Mouse (Mus musculus) gonadal fat pad, adult 2 months (tissue): ENCODE measurements at regions not wholly inside any gene's neighbourhood (a gene's known extent, or its start where the extent isn't known, plus 50 kb on each side); places are given as distances from the start of the nearest gene placed in this dataset.

ENCODE experiments used
- DNase-seq: peaks from one replicate; pipeline ENCODE4 v3.0.0-alpha.2; 2012; ENCODE audit warnings: low read depth

DNA sequence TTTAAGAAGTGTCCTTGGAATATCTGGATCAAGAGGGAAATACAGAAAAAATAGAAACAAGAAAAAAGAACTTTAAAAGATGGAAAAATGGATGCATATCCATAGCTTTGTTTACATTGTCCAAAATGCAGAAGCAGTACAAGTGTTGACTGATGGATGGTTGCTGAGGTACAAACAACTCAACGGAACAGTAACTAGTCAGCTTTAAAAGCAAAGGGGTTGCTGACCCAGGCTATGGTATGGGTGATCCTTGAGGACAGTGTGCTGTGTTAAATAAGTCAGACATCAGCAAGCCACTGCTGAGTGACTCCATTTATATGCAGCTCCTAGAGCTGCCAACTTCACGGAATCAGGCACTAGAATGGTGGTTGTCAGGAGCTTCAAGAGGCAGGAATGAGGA lies 338.9 kb upstream of the Tmc3 start:
- no peak for DNase-seq

DNA sequence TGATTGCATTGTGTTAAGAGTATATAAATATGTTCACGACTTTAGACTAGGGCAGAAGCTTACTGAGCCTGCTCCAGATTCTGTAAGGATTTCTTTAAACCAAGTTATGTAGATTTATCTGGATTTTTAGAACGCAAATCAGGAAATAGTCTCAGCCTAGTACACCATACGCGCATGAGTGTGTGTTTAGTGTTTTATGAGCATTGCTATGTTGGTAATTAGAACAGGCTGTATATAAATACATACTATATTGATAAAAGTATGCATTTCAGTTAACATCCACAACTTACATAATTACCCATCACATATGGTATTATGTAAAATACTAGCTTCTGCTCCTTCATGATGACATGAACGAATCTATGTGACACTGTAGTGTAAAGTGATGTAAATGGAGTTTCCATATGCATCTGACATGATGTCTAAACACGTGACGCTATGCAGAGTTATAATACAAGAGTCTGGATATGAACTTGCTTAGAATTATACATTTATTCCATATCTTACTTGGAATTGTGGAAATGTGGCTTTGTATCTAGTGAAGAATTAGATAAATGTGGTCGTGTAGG lies 332.6 kb upstream of the Tmc3 start:
- DNase-seq, result no peak

DNA sequence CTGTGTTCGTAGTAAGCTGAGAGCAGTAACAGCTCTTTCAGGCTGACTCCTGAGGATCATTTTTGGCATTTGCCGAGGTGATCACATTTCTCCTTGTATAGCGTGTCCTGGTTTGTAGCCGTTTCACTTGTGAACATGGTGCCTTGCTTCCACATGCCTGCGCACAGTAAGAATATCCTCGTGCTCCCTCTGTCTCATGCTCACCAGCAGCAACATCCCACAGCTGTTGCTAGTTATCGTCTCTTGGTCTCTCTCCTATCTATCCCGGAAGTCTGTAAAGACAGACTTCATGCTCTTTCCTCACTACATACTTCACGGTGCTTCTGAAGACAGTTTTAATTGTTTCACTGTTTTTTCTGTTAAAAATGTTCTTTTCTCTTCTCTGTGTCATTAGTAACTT lies 331.7 kb upstream of the Tmc3 start:
- DNase-seq, result no peak

- no peak for DNase-seq
Observed at GRCm38 (mm10) chr7:83253432-83253831, 331.3 kb upstream of the Tmc3 start.

- DNase-seq, result no peak
Observed at GRCm38 (mm10) chr7:83254411-83254810, 330.3 kb upstream of the Tmc3 start.

DNA sequence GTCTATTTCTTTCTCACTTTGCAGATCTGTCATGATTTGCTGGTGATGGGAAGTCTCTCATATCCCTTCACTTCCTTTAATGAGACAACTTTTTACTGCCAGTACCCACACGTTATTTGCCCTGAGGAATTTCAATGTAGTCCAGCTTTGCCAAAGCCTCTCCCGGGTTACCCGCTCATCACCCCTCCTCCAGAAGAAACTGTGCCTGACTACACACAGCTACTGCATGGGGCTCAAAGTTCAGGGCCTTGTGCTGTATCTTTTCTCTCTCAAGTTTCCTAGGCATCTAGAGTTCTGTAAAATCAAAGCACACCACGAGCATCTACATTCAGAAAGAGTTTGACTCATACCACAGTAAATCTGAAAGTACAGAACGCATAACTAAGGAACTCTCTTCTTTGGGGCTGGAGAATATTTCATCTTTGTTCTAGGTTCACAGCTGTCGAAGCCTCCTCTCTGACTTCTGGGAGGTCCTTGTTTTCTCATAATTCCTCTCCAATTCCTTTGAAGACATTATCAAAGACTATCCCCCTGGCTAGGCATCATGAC lies 328.4 kb upstream of the Tmc3 start:
- no peak for DNase-seq

DNA sequence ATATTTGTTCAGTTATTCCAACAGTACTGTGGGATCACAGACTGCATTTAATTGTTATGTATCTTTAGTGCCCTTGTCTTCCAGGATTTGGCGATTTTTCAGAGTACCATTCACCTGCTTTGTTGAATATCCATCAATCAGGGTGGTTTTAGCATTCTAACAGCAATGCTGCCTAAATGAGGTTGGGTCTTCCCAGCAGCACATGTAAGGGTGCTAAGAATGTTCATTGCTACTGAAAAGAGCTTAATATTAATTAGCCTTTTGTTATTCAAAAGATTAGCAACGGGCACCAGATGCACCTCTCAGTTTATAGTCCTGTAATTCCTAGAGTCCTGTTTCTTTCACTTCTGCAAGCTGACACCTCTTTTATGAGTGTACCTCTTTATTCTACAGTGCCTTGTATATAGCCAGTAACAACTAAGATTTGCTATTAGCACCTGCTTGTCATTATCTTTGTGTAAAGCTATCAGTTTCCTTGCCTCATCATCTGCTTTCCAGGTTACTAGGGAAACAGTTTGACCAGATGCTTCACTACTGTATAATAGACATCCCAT lies 326.3 kb upstream of the Tmc3 start:
- no peak for DNase-seq

GRCm38 (mm10) chr7:83261489-83261888 lies 323.2 kb upstream of the Tmc3 start:
- no peak for DNase-seq

- DNase-seq, result no peak
Observed at GRCm38 (mm10) chr7:83289915-83290773, 294.6 kb upstream of the Tmc3 start.

DNA sequence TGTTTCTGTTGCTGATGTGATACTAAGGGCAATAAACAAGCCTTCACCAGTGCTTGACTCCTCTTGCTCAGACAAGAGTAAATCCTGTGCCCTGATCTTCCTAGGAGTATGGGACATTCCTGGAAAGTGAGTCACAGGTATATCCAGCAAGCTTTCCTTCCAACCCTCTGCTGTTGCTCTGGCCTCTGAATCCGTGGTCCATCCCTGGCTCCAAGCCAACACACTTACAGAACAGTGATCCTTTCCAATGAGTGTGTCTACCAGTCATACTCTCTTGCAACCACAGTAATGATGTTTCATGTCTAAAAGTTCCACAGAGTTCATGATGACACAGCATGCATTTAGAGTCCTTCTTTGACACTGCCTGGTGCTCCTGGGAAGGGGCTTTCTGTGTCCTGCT lies 277.6 kb upstream of the Tmc3 start:
- DNase-seq, result no peak

- no peak for DNase-seq
Observed at GRCm38 (mm10) chr7:83312172-83312571, 272.6 kb upstream of the Tmc3 start.

DNA sequence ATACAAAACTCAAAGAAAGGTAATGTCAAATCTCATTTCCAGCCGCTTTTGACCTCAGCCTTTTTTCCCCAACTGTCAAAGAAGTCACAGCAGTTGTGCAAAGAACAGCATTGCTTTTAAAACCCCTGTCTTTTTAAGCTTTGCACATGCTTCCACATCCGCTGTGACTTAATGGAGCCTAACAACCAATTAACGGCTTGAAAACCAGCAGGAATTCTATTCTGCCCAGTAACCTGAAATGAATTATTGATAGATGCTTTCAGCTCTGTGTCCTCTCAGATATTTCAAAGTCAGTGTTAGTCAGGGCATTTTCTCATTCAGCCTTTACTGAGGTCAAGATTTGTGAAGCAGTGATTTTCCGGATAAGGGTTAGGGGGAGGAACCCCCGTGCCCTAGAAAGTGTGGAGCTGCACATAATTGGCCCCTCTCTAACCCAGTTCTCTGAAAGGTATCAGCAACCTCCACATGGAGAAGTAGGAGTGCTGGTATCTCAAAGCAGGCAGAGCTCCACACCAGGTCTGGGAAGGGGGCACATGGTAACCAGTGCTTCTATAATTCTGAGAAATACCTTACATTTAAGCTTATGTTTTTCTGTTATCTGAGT lies 254.8 kb upstream of the Tmc3 start:
- no peak for DNase-seq

DNA sequence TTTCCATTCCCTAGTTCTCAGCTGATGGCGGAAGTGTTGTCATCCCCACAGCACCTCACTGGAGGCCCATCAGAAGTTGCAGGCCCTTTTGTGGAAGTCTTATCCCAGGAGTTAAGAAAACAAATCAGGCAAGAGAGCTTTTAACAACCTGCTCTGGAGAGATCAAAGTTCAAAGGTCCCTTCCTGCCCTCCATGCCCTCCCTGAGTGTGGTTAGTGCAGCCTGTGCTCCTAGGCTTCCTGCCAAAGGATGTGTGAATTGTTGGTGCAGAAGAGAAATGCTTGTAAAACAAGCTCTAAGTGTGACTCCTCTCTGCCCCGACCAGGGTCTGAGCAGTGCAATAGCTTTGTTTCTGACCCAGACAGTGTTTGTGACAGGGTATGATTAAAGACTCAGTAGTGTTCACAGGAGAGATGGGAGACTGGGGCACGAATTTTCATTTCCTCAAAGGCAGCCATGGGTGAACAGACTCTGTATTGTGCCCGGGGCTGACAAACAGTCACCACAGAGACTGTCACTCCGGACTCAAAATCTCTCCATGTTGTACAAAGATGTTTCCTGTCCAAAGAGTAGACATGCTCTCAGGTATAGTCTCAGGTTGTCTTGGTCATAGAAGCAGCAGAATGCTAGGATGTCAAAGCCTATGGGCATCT lies 237.5 kb upstream of the Tmc3 start:
- DNase-seq, result no peak

- DNase-seq, result no peak
Observed at GRCm38 (mm10) chr7:83369191-83369590, 215.5 kb upstream of the Tmc3 start.

GRCm38 (mm10) chr7:83369605-83370004 lies 215.1 kb upstream of the Tmc3 start:
- DNase-seq, result no peak

GRCm38 (mm10) chr7:83376826-83377225 lies 207.9 kb upstream of the Tmc3 start:
- no peak for DNase-seq

GRCm38 (mm10) chr7:83381381-83382181 lies 203.1 kb upstream of the Tmc3 start:
- no peak for DNase-seq

- DNase-seq, result no peak
Observed at GRCm38 (mm10) chr7:83382803-83383363, 201.8 kb upstream of the Tmc3 start.

DNA sequence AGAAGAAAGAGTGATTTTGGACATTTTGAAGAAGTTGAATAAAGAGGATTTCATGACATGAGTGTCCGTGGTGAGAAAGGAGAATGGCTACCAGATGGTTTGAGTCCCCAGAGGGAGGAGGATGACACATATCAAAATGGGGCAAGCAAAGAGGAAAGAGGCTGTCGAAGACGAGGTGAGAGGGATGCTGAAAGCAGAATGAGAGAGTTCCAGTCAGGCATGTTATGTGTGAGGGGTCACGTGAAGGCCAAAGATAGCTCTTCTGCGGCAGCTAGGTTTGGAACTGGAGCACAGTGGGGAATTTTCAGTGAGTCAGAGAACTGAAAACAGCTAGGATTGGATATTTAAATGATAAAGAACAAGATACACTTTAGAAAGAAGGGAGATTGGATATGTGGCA lies 193.3 kb upstream of the Tmc3 start:
- DNase-seq, result no peak

DNA sequence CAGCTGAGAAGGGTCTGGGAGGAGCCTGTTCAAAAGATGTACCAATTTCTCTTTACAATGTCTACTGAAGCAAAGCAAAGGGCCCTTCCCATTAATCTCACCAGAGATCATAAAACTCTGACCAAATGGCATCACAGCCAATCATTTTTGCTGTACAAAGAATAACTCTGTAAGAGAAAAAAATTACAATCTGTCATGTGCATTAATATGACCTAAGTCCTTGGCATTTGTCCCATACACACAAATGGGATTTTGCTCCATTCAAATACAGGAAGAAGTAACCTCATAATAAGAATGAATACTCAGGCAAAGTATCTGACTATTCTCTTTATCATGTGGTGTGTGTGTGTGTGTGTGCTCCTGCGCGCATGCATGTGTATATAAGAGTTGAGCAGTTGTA lies 192.5 kb upstream of the Tmc3 start:
- DNase-seq, result no peak

DNA sequence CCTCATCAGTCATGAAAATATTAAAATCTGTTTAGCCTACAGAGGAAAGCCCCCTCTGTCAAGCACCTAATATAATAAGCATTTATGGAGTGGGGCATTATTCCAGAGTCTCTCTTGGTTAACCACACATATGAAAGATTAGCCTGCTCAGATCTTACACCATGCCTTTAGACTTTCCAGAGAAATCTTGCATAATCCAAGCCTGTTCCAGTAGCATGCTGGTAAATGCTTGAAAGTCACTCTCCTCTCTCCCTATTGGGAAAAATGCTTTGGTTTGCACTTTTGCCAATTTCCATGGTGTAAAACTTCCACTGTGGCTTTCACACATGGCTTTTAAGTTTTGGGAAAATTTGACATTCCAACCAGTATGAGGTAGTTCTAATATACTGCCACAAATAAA lies 192.1 kb upstream of the Tmc3 start:
- DNase-seq, result no peak
